Mouse (Mus musculus): ENCODE results near the gene Gorasp2.
A peak's percentile ranks its signal among the peaks of the same experiment; 100 is the strongest.

The Gorasp2 gene

GRCm38 (mm10) chr2:70660887-70661714 lies at the start of gene Gorasp2:
TSS of gene Gorasp2 (plus strand) at chr2:70661576.
- DNase-seq, result peak; percentile 96

- DNase-seq, result no peak
These were observed 46.5 kb upstream of the Gorasp2 start for GRCm38 (mm10) chr2:70614745-70615351.

GRCm38 (mm10) chr2:70616076-70616475 lies 45.3 kb upstream of the Gorasp2 start:
- no peak for DNase-seq

GRCm38 (mm10) chr2:70616617-70617016 lies 44.8 kb upstream of the Gorasp2 start:
- DNase-seq, result no peak

GRCm38 (mm10) chr2:70619232-70619835 lies 42.0 kb upstream of the Gorasp2 start:
- no peak for DNase-seq

- peak; percentile 29 for DNase-seq
These were observed 41.2 kb upstream of the Gorasp2 start for GRCm38 (mm10) chr2:70620225-70620624.

GRCm38 (mm10) chr2:70622244-70622643 lies 39.1 kb upstream of the Gorasp2 start:
- DNase-seq, result no peak

- no peak for DNase-seq
These were observed 35.6 kb upstream of the Gorasp2 start for GRCm38 (mm10) chr2:70625761-70626160.

GRCm38 (mm10) chr2:70628397-70628796 lies 33.0 kb upstream of the Gorasp2 start:
- no peak for DNase-seq

- peak; percentile 23 for DNase-seq
These were observed 32.0 kb upstream of the Gorasp2 start for GRCm38 (mm10) chr2:70629339-70629761.

GRCm38 (mm10) chr2:70629921-70630320 lies 31.5 kb upstream of the Gorasp2 start:
- no peak for DNase-seq

GRCm38 (mm10) chr2:70631321-70631720 lies 30.1 kb upstream of the Gorasp2 start:
- no peak for DNase-seq

- no peak for DNase-seq
These were observed 29.0 kb upstream of the Gorasp2 start for GRCm38 (mm10) chr2:70632412-70632811.

- no peak for DNase-seq
These were observed 27.2 kb upstream of the Gorasp2 start for GRCm38 (mm10) chr2:70634028-70634690.

- DNase-seq, result no peak
These were observed 20.4 kb upstream of the Gorasp2 start for GRCm38 (mm10) chr2:70640968-70641367.

GRCm38 (mm10) chr2:70642971-70643565 lies 18.3 kb upstream of the Gorasp2 start:
- DNase-seq, result peak; percentile 9

GRCm38 (mm10) chr2:70645266-70645780 lies 16.1 kb upstream of the Gorasp2 start:
- DNase-seq, result no peak

- DNase-seq, result no peak
These were observed 13.7 kb upstream of the Gorasp2 start for GRCm38 (mm10) chr2:70647681-70648080.

- DNase-seq, result no peak
These were observed 13.1 kb upstream of the Gorasp2 start for GRCm38 (mm10) chr2:70648271-70648670.

GRCm38 (mm10) chr2:70649471-70649870 lies 11.9 kb upstream of the Gorasp2 start:
- DNase-seq, result no peak

GRCm38 (mm10) chr2:70651820-70652219 lies 9.6 kb upstream of the Gorasp2 start:
- no peak for DNase-seq

- DNase-seq, result no peak
These were observed 4.3 kb upstream of the Gorasp2 start for GRCm38 (mm10) chr2:70657083-70657482.
